Mouse (Mus musculus) Patski (cell line): Measurements from ENCODE around the gene Rap2b. TPM values are rescaled to one million over a fixed set of nuclear protein-coding genes. Genes with fewer than 3 reads are reported as not detected.

ENCODE experiments used
- ATAC-seq: fragments of 100-300 bp; one replicate; pipeline ENCODE4 v1.8.0; 2021
- CTCF ChIA-PET: fragments of 350-600 bp; sonication (Branson Sonifier 250); formaldehyde crosslinking; loops from one replicate; lab custom pipeline; 2022; ENCODE audit warnings: inconsistent platforms; lab: Charles Lee
- POLR2A ChIA-PET: fragments of 350-600 bp; sonication (Branson Sonifier 250); formaldehyde crosslinking; loops from one replicate; lab custom pipeline; 2022; ENCODE audit warnings: antibody characterized with exemption, inconsistent platforms; lab: Charles Lee
- DNase-seq: peaks from one replicate; pipeline ENCODE4 v3.0.0-alpha.2; 2011; ENCODE audit warnings: low read depth, low spot score
- H3K27me3 ChIP-seq: fragments of 371-371 bp; one replicate; pipeline ENCODE4 v1.5.1; 2021
- CTCF ChIP-seq: fragments of 100-300 bp; IDR thresholded peaks from one replicate; pipeline ENCODE4 v1.5.1; 2021
- in situ Hi-C: fragments of 300-500 bp; cut with MboI; formaldehyde crosslinking; loops from 3 replicates; pipeline ENCODE4 v1.11.1; 2018; ENCODE audit warnings: low pct_unique_long_range_greater_than_20kb, mixed read lengths
- polyA plus RNA-seq: library from polyadenylated mRNA; unstranded; gene quantifications from one replicate; pipeline ENCODE4 v1.2.3, GENCODE M21; 2021

Gene Rap2b
- polyA plus RNA-seq, 1 experiment from 2014 or later: 8.1 TPM

GRCm38 (mm10) chr3:61365779-61366373, 4.4 kb downstream of the Rap2b start, which contains the start of gene B430305J03Rik:
TSS of gene B430305J03Rik (minus strand) at chr3:61365951.
- ATAC-seq (no peak), DNase-seq (no peak)
- ChIA-PET CTCF (interaction anchor here (1.0 to 1.7 kb wide), 6 partner anchors 21 to 88 kb away, joined by 3 to 6 read pairs (median 3); no protein-coding TSS in a partner anchor), POLR2A (interaction anchor here (0.9 kb wide), 1 partner anchor 26 kb away, joined by 5 read pairs; no protein-coding TSS in a partner anchor)
- H3K27me3 ChIP-seq: no peaks in the 10 kb centered on the region
- in situ Hi-C loops: loop anchor here (10.0 kb wide), 1 partner anchor 469 kb away; no protein-coding TSS in a partner anchor
- no peak for TF ChIP-seq CTCF

GRCm38 (mm10) chr3:61368446-61368845, 7.0 kb downstream of the Rap2b start:
- in situ Hi-C loops: loop anchor here (10.0 kb wide), 1 partner anchor 466 kb away; no protein-coding TSS in a partner anchor
- no peak for ATAC-seq
- no peak for TF ChIP-seq CTCF
- ChIA-PET POLR2A (interaction anchor here (0.7 to 1.3 kb wide), 2 partner anchors 117 to 723 kb away, joined by 3 to 4 read pairs; no protein-coding TSS in a partner anchor), CTCF (interaction anchor here (2.2 kb wide), 1 partner anchor 25 kb away, joined by 6 read pairs; no protein-coding TSS in a partner anchor)
- no peak for DNase-seq
- H3K27me3 ChIP-seq: no peaks in the 10 kb centered on the region

GRCm38 (mm10) chr3:61376001-61376400, 14.6 kb downstream of the Rap2b start:
- ChIA-PET POLR2A (no interaction called here), CTCF (interaction anchor here (1.1 to 2.9 kb wide), 2 partner anchors 20 to 44 kb away, joined by 3 to 13 read pairs; no protein-coding TSS in a partner anchor)
- H3K27me3 ChIP-seq: peaks cover 4% of the 10 kb centered on the region
- no peak for ATAC-seq
- no peak for TF ChIP-seq CTCF
- in situ Hi-C loops: no loop called here
- DNase-seq: no peak

GRCm38 (mm10) chr3:61386368-61386767, 24.9 kb downstream of the Rap2b start:
- ATAC-seq: no peak
- POLR2A ChIA-PET: no interaction called here

GRCm38 (mm10) chr3:61391564-61391963, 30.1 kb downstream of the Rap2b start:
- no peaks in the 10 kb centered on the region for H3K27me3 ChIP-seq
- ChIA-PET CTCF (interaction anchor here (0.8 to 2.6 kb wide), 5 partner anchors 10 to 101 kb away, joined by 3 to 13 read pairs (median 3); partner anchors contain the start of gene B430305J03Rik), POLR2A (interaction anchor here (1.2 kb wide), 1 partner anchor 28 kb away, joined by 4 read pairs; no protein-coding TSS in a partner anchor)
- ATAC-seq: peak; percentile 40
- DNase-seq: peak; percentile 48
- no peak for TF ChIP-seq CTCF
- in situ Hi-C loops: no loop called here

More at GRCm38 (mm10) chr3:61386368-61386767, 24.9 kb downstream of the Rap2b start:
- no peaks in the 10 kb centered on the region for H3K27me3 ChIP-seq
- DNase-seq: no peak
- no peak for TF ChIP-seq CTCF
- CTCF ChIA-PET: interaction anchor here (1.3 to 1.6 kb wide), 2 partner anchors 15 to 20 kb away, joined by 4 read pairs; no protein-coding TSS in a partner anchor
- in situ Hi-C loops: no loop called here

- DNase-seq (no peak), ATAC-seq (no peak)
- no peaks in the 10 kb centered on the region for H3K27me3 ChIP-seq
- POLR2A ChIA-PET: no interaction called here
- CTCF ChIA-PET: interaction anchor here (1.0 to 2.6 kb wide), 3 partner anchors 12 to 24 kb away, joined by 5 to 13 read pairs (median 6); no protein-coding TSS in a partner anchor
- no peak for TF ChIP-seq CTCF
- in situ Hi-C loops: no loop called here
Observed at GRCm38 (mm10) chr3:61392881-61393280, 31.4 kb downstream of the Rap2b start.

GRCm38 (mm10) chr3:61393520-61393919, 32.1 kb downstream of the Rap2b start:
- DNase-seq (no peak), ATAC-seq (no peak)
- ChIA-PET POLR2A (no interaction called here), CTCF (interaction anchor here (1.0 to 2.6 kb wide), 2 partner anchors 12 to 25 kb away, joined by 6 to 13 read pairs; no protein-coding TSS in a partner anchor)
- TF ChIP-seq CTCF: no peak
- H3K27me3 ChIP-seq: no peaks in the 10 kb centered on the region
- in situ Hi-C loops: no loop called here

GRCm38 (mm10) chr3:61395382-61395781, 33.9 kb downstream of the Rap2b start:
- no peak for TF ChIP-seq CTCF
- ChIA-PET CTCF (interaction anchor here (1.8 to 3.8 kb wide), 2 partner anchors 18 to 24 kb away, joined by 7 to 13 read pairs; no protein-coding TSS in a partner anchor), POLR2A (no interaction called here)
- in situ Hi-C loops: no loop called here
- no peaks in the 10 kb centered on the region for H3K27me3 ChIP-seq
- ATAC-seq (peak; percentile 99), DNase-seq (peak; percentile 89)

- in situ Hi-C loops: no loop called here
- ChIA-PET CTCF (interaction anchor here (0.9 to 3.8 kb wide), 7 partner anchors 10 to 153 kb away, joined by 3 to 13 read pairs (median 5); partner anchors contain the start of gene B430305J03Rik), POLR2A (no interaction called here)
- DNase-seq (no peak), ATAC-seq (no peak)
- no peak for TF ChIP-seq CTCF
- H3K27me3 ChIP-seq: no peaks in the 10 kb centered on the region
Observed at GRCm38 (mm10) chr3:61396728-61397127, 35.3 kb downstream of the Rap2b start.

- CTCF ChIA-PET: no interaction called here
- POLR2A ChIA-PET: no interaction called here
- ATAC-seq (peak; percentile 55), DNase-seq (no peak)
- TF ChIP-seq CTCF: no peak
- no peaks in the 10 kb centered on the region for H3K27me3 ChIP-seq
- in situ Hi-C loops: no loop called here
Observed at GRCm38 (mm10) chr3:61400823-61401387, 39.5 kb downstream of the Rap2b start.
